Mouse (Mus musculus) kidney, embryonic 15.5 days (tissue): ENCODE measurements at regions not wholly inside any gene's neighbourhood (a gene's known extent, or its start where the extent isn't known, plus 50 kb on each side); places are given as distances from the start of the nearest gene placed in this dataset.
A peak's percentile ranks its signal among the peaks of the same experiment; 100 is the strongest.

Source experiments
- ATAC-seq: fragments of 200-750 bp; cut with Nextera tagmentation; replicated peaks from 2 replicates; pipeline ENCODE4 v1.8.0; 2017; ENCODE audit warnings: moderate TSS enrichment; ENCODE audit not compliant: low FRiP score
- H3K27ac ChIP-seq: fragments of 300-500 bp; sonication (generic); 2 replicates; pipeline ENCODE4 v1.5.1; 2015; ENCODE audit warnings: mild to moderate bottlenecking, inconsistent platforms
- H3K27me3 ChIP-seq: fragments of 300-500 bp; sonication (generic); 2 replicates; pipeline ENCODE4 v1.6.1; 2015; ENCODE audit warnings: inconsistent platforms
- H3K36me3 ChIP-seq: fragments of 300-500 bp; sonication (generic); 2 replicates; pipeline ENCODE4 v1.6.1; 2015; ENCODE audit warnings: inconsistent platforms
- H3K4me1 ChIP-seq: fragments of 300-500 bp; sonication (generic); 2 replicates; pipeline ENCODE4 v1.6.1; 2015; ENCODE audit warnings: inconsistent platforms
- H3K4me2 ChIP-seq: fragments of 300-500 bp; sonication (generic); 2 replicates; pipeline ENCODE4 v1.6.1; 2015; ENCODE audit warnings: moderate library complexity, mild to moderate bottlenecking, inconsistent platforms
- H3K4me3 ChIP-seq: fragments of 300-500 bp; sonication (generic); replicated peaks from 2 replicates; pipeline ENCODE4 v1.5.1; 2015; ENCODE audit warnings: mild to moderate bottlenecking, inconsistent platforms
- H3K9ac ChIP-seq: fragments of 300-500 bp; sonication (generic); 2 replicates; pipeline ENCODE4 v1.6.1; 2015; ENCODE audit warnings: mild to moderate bottlenecking, inconsistent platforms
- H3K9me3 ChIP-seq: fragments of 300-500 bp; sonication (generic); replicated peaks from 2 replicates; pipeline ENCODE4 v1.6.1; 2016; ENCODE audit warnings: inconsistent platforms
- WGBS: fragments of 180-500 bp; shearing (Covaris S2); methylation state at CpG from one replicate; pipeline ENCODE4 v1.1.7; 2015; ENCODE audit warnings: mixed read lengths; 5-methylcytosine and 5-hydroxymethylcytosine counted together

GRCm38 (mm10) chr13:78998855-78999254 lies 799.3 kb upstream of the Nr2f1 start:
- WGBS, result 26% methylated on average over 2 of the region's 2 CpGs
- no peaks in the 10 kb centered on the region for H3K4me1 ChIP-seq
- no peak overlapping the region for H3K4me2 ChIP-seq
- no peak overlapping the region for H3K27ac ChIP-seq
- no peak overlapping the region for H3K9ac ChIP-seq
- H3K36me3 ChIP-seq, result no peaks in the 10 kb centered on the region
- 0 out of 2 replicates have a peak, but pooled peaks have one; percentile 22 for ATAC-seq
- no peaks in the 10 kb centered on the region for H3K27me3 ChIP-seq
- no peak overlapping the region for H3K4me3 ChIP-seq
- no peaks in the 10 kb centered on the region for H3K9me3 ChIP-seq

- no peak for ATAC-seq
- Histone ChIP-seq H3K9me3 (no peaks in the 10 kb centered on the region), H3K27me3 (no peaks in the 10 kb centered on the region), H3K36me3 (no peaks in the 10 kb centered on the region), H3K9ac (no peak overlapping the region), H3K4me1 (no peaks in the 10 kb centered on the region), H3K27ac (no peak overlapping the region), H3K4me3 (no peak overlapping the region), H3K4me2 (no peak overlapping the region)
- WGBS, result 91% methylated on average over 3 of the region's 3 CpGs
These were observed 792.8 kb upstream of the Nr2f1 start for GRCm38 (mm10) chr13:78992326-78992725.

- Histone ChIP-seq H3K4me2 (no peak overlapping the region), H3K9ac (no peak overlapping the region), H3K4me1 (no peaks in the 10 kb centered on the region), H3K9me3 (no peaks in the 10 kb centered on the region), H3K27ac (no peak overlapping the region), H3K4me3 (no peak overlapping the region), H3K36me3 (no peaks in the 10 kb centered on the region), H3K27me3 (no peaks in the 10 kb centered on the region)
- WGBS, result 43% methylated on average over 3 of the region's 3 CpGs
- ATAC-seq, result no peak
These were observed 786.4 kb upstream of the Nr2f1 start for GRCm38 (mm10) chr13:78985921-78986320.

- no peaks in the 10 kb centered on the region for H3K9me3 ChIP-seq
- no peak overlapping the region for H3K27ac ChIP-seq
- H3K4me1 ChIP-seq, result no peaks in the 10 kb centered on the region
- H3K4me3 ChIP-seq, result no peak overlapping the region
- H3K36me3 ChIP-seq, result no peaks in the 10 kb centered on the region
- no peak for ATAC-seq
- WGBS, result 60% methylated on average over 3 of the region's 3 CpGs
- no peak overlapping the region for H3K9ac ChIP-seq
- H3K4me2 ChIP-seq, result no peak overlapping the region
- H3K27me3 ChIP-seq, result no peaks in the 10 kb centered on the region
These were observed 777.7 kb upstream of the Nr2f1 start for GRCm38 (mm10) chr13:78977224-78977780.

DNA sequence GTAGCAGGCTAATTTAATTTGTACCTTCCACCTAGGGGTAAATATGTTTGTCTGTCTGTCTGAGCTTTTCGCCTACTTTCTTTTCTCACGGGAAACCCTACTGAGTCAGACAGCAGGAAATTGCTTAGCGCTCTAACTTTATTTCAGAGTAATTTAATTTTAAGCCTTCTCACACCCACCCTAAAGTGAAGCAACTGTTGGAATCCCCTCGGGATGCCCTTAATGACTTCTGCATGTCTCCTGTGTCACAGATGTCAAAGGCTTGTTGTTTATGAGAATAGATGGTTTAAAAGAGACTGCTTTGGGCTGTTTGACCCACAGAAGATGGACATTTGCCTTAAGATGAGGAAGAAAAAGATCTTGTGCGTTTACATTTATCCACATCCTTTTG lies 738.8 kb upstream of the Nr2f1 start:
- Histone ChIP-seq H3K27me3 (no peaks in the 10 kb centered on the region), H3K4me1 (0 out of 2 replicates have a peak, but pooled peaks cover 3% of the 10 kb centered on the region), H3K9me3 (no peaks in the 10 kb centered on the region), H3K4me2 (no peak overlapping the region), H3K36me3 (no peaks in the 10 kb centered on the region), H3K4me3 (no peak overlapping the region), H3K9ac (no peak overlapping the region), H3K27ac (no peak overlapping the region)
- ATAC-seq, result no peak
- WGBS, result 35% methylated on average over 5 of the region's 5 CpGs

- Histone ChIP-seq H3K4me3 (no peak overlapping the region), H3K9ac (no peak overlapping the region), H3K27ac (no peak overlapping the region), H3K9me3 (no peaks in the 10 kb centered on the region), H3K4me2 (no peak overlapping the region), H3K27me3 (no peaks in the 10 kb centered on the region), H3K4me1 (0 out of 2 replicates have a peak, but pooled peaks cover 3% of the 10 kb centered on the region), H3K36me3 (no peaks in the 10 kb centered on the region)
- no peak for ATAC-seq
- WGBS, result 77% methylated on average over 7 of the region's 7 CpGs
These were observed 738.1 kb upstream of the Nr2f1 start for GRCm38 (mm10) chr13:78937389-78938350.

- no peak for ATAC-seq
- no peak overlapping the region for H3K9ac ChIP-seq
- WGBS, result 41% methylated on average over 3 of the region's 3 CpGs
These were observed 736.6 kb upstream of the Nr2f1 start for GRCm38 (mm10) chr13:78935990-78936650.

GRCm38 (mm10) chr13:78928347-78928746 lies 728.8 kb upstream of the Nr2f1 start:
- H3K4me3 ChIP-seq, result no peak overlapping the region
- H3K9me3 ChIP-seq, result no peaks in the 10 kb centered on the region
- H3K27ac ChIP-seq, result no peak overlapping the region
- no peak overlapping the region for H3K4me2 ChIP-seq
- H3K4me1 ChIP-seq, result no peaks in the 10 kb centered on the region
- H3K27me3 ChIP-seq, result no peaks in the 10 kb centered on the region
- H3K9ac ChIP-seq, result no peak overlapping the region
- no peak for ATAC-seq
- no peaks in the 10 kb centered on the region for H3K36me3 ChIP-seq
- 88% methylated on average over 1 of the region's 1 CpGs for WGBS

More at GRCm38 (mm10) chr13:78935990-78936650, 736.6 kb upstream of the Nr2f1 start:
- Histone ChIP-seq H3K4me2 (no peak overlapping the region), H3K9me3 (no peaks in the 10 kb centered on the region), H3K27me3 (no peaks in the 10 kb centered on the region), H3K4me1 (0 out of 2 replicates have a peak, but pooled peaks cover 3% of the 10 kb centered on the region), H3K4me3 (no peak overlapping the region), H3K27ac (peak overlapping the region; percentile 32; the same call in 1 of the 2 replicates), H3K36me3 (no peaks in the 10 kb centered on the region)

DNA sequence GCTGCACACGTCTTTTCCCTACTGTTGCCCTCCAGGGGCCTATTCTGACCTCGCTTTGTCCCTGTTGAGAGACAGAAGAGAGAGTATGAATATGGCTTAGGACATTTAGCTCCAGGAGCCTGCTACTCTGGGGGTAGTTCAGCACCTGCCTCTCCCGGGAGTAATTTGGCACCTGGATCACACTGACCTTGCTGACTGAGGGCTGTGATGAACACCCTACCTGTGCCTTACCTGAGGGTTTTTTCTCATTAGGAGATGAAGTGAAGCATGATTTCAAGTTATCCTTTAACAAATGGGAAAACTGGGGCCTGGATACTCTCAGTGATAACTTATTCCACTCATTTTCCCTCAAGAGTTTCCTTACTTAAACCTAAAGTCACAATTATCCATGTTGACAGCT lies 721.2 kb upstream of the Nr2f1 start:
- 0 out of 2 replicates have a peak, but pooled peaks cover 3% of the 10 kb centered on the region for H3K4me1 ChIP-seq
- peak; percentile 70 for ATAC-seq
- no peak overlapping the region for H3K4me2 ChIP-seq
- H3K27me3 ChIP-seq, result no peaks in the 10 kb centered on the region
- H3K9ac ChIP-seq, result no peak overlapping the region
- no peak overlapping the region for H3K4me3 ChIP-seq
- 42% methylated on average over 3 of the region's 3 CpGs for WGBS
- H3K36me3 ChIP-seq, result no peaks in the 10 kb centered on the region
- no peak overlapping the region for H3K27ac ChIP-seq
- H3K9me3 ChIP-seq, result no peaks in the 10 kb centered on the region

DNA sequence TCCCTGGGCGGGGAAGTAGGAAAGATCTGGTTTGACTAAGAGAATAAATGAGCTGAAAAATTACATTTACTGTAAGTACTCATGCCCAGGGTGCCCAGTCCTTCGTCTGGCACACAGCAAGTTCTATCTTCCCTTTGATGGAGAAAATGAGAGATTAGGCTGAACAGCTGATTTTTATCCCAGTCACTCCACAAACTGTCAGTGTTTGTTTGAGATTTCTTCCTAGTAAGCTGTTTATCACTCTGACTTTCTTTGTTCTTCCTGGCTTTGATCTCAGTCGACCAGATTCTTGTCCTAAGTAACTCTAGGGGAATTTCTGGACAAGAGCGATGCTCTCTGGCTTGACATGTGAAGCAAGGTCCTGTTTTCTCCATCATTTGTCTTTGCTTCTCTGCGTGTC lies 710.3 kb upstream of the Nr2f1 start:
- Histone ChIP-seq H3K9ac (no peak overlapping the region), H3K36me3 (no peaks in the 10 kb centered on the region), H3K4me2 (no peak overlapping the region), H3K9me3 (no peaks in the 10 kb centered on the region), H3K4me3 (no peak overlapping the region), H3K27ac (no peak overlapping the region), H3K4me1 (no peaks in the 10 kb centered on the region), H3K27me3 (no peaks in the 10 kb centered on the region)
- 28% methylated on average over 5 of the region's 5 CpGs for WGBS
- no peak for ATAC-seq

GRCm38 (mm10) chr13:78904102-78904501 lies 704.5 kb upstream of the Nr2f1 start:
- no peak for ATAC-seq
- Histone ChIP-seq H3K9ac (no peak overlapping the region), H3K27me3 (no peaks in the 10 kb centered on the region)

GRCm38 (mm10) chr13:78900693-78901092 lies 701.1 kb upstream of the Nr2f1 start:
- WGBS, result 83% methylated on average over 1 of the region's 1 CpGs
- no peak overlapping the region for H3K4me2 ChIP-seq
- no peaks in the 10 kb centered on the region for H3K36me3 ChIP-seq
- no peaks in the 10 kb centered on the region for H3K4me1 ChIP-seq
- H3K27ac ChIP-seq, result no peak overlapping the region
- H3K4me3 ChIP-seq, result no peak overlapping the region
- no peak for ATAC-seq
- no peaks in the 10 kb centered on the region for H3K27me3 ChIP-seq
- no peaks in the 10 kb centered on the region for H3K9me3 ChIP-seq
- no peak overlapping the region for H3K9ac ChIP-seq

More at GRCm38 (mm10) chr13:78904102-78904501, 704.5 kb upstream of the Nr2f1 start:
- Histone ChIP-seq H3K27ac (no peak overlapping the region), H3K4me3 (no peak overlapping the region), H3K4me2 (no peak overlapping the region), H3K36me3 (no peaks in the 10 kb centered on the region), H3K4me1 (no peaks in the 10 kb centered on the region), H3K9me3 (no peaks in the 10 kb centered on the region)
